Mouse (Mus musculus): ENCODE data around the gene Slc35e2.
"Not testable (repeated sequence)": the region's sequence is repeated elsewhere in the genome, so short reads cannot be mapped to it uniquely, and the experiment has no call there.

Slc35e2 gene

DNA sequence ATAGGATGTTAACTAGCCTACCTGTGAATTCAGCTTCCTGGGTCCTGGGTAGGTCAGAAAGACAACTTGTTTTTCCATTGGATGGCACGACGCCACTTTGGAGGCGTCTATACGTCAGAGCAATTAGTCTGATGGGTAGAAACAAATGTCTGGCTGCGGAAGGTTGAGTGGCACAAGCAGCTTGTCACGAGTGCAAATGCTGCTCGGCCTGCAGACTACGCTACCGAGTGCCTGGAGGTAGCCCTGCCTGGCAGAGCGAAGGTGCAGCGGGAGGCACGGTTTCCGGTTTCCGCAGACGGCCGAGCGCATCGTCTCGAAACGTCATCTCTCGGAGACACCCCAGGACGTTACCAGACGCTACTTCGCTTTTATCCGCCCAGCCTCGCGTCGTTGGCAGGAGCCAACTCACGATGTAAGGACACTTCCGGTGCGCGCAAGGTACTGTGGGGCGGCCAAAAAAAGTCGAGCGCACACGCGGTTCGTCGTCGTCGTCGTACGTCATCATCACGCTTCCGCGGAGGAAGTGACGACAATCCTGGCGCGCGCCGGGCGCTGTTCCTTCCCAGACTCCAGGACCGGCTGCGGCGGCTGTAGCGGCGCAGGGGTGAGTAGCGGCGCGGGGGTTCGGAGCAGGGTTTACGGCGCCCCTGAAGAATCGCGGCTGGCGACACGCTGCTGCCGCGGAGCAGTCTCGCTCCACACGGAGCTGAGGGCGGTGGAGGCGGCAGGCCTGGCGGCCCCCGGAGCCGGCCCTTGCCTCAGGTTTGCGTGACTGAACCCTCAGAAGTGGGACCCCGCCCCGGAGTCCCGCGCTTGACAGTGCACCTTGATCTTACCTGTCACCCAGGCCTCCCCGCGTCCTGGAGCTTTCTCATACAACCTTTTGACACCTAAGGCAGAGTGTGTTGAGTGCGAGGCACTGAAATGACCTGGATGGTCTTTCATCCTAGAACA lies 23.4 kb downstream of the Slc35e2 start, which contains the start of gene Cdk11b:
Cdk11b (plus strand) TSS at position 517 of the 954 bp plus-strand sequence.
- DNase-seq (ENCODE audit: low read depth, low spot score), result peak; percentile 100

DNA sequence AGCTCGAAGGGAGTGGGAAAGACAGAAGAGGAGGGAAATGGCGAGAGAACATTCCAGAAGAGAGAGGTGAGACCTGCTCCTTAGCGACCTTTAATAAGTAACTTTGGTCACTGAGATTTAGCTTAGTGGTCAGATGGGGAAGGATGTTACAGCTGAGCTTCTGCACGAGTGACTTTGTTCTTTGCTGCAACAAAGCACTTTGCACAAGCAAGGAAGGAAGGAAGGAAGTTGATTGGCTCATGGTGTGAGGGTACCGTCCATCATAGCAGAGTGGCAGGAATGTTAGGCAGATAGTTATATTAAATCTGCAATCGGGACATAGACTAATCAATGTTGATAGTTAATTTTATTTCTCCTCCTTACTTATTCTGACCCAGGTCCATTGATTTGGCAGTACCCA lies 29.1 kb downstream of the Slc35e2 start:
- DNase-seq (ENCODE audit: low read depth, low spot score), result no peak

DNA sequence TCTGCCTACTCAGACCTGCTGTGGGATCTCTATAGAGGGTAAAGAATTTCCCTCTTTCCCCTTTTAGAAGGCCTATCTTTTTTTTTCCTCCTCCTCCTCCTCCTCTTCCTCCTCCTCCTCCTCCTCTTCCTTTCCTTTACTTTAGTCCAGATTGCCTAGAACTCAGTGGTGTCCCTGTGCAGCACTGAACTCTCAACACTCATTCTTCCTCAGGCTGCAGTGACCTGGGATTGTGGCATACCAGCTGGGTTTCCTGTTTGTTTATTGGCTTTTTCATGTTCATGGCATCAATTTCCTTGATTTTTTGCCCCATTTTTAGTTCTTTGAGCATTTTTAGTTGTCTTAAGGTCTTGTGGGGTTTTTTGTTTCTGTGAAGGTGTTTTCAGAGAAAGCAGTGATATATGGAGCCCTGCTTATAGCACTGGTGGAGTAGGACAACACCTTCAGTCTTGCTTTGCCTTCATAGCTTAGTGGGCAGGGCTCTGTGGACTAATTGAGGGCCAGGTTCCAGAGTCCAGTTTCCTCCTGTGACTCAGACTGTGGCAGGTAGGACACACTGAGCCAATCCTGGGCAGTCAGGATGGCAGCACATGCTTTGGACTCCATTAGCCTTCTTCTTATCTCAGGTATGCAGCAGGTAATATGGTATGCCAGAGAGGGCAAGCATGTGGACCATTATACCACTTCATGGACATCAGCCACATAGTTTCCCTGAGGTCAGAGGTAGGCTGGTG lies 34.7 kb downstream of the Slc35e2 start:
- DNase-seq (ENCODE audit: low read depth, low spot score), result no peak

DNA sequence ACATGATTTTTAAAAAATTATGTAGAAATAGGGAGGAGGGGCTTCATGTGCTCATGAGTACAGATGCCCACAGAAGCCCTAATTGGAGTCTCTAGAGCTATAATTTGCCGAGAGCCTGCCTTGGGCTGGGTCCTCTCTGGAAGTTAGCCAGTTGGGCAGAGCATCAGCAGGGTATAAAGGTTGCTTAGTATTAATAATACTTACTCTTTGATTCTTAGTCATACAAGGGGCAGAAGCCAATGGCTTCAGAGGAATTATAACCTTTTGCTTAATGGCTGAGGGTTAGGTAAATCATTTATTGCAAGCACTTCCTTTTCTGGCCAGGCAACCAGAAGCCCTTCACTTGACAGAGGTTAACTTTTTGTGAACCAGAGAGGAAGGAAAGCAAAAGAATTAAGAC lies 42.3 kb downstream of the Slc35e2 start:
- no peak for DNase-seq (ENCODE audit: low read depth, low spot score)

DNA sequence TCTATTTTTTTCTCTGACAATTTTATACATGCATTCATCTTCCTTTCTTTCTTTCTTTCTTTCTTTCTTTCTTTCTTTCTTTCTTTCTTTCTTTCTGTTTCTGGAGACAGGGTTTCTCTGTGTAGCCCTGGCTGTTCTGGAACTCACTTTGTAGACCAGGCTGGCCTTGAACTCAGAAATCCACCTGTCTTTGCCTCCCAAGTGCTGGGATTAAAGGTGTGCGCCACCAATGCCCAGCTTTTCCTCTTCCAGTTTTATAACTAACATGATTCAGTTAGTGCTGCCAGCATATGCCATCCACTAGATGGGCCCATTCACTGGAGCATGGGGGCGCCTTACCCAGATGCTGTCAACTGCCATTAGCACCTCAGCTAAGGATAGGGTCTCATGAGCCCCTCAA lies 44.1 kb downstream of the Slc35e2 start, which contains the start of gene Gm10563:
Gm10563 (minus strand) TSS at position 101 of the 400 bp plus-strand sequence.
- not testable (repeated sequence) for DNase-seq (ENCODE audit: low read depth, low spot score)

DNA sequence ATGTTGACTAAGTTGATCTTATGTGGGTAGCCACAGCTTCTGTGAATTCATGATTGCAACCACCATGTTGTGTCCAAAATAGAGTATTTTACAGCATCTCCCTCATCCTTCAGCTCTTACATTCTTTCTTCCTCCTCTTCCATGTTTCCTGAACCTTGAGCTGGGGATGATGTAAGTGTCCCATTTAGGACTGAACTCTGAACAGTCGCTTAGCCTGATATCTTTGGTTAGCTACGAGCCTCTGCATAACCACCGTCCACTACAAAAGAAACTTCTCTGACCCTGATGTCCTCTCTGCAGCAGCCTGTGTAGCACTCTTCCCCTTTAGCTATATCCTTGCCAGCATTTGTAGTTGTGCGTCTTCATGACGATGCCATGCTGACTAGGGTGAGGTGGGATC lies 44.5 kb downstream of the Slc35e2 start:
- no peak for DNase-seq (ENCODE audit: low read depth, low spot score)

DNA sequence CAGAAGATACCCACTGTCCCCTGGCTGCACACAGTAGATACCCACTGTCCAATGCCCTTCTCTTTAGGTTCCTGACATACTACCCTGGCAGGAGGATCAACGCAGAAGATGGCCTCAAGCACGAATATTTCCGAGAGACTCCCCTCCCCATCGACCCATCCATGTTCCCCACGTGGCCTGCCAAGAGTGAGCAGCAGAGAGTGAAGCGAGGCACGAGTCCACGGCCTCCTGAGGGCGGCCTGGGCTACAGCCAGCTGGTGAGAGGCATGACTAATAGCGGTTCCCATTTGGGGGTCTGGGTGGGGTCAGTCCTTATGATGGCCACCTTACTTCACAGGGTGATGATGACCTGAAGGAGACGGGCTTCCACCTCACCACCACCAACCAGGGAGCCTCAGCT lies 48.1 kb downstream of the Slc35e2 start:
- DNase-seq (ENCODE audit: low read depth, low spot score), result no peak

DNA sequence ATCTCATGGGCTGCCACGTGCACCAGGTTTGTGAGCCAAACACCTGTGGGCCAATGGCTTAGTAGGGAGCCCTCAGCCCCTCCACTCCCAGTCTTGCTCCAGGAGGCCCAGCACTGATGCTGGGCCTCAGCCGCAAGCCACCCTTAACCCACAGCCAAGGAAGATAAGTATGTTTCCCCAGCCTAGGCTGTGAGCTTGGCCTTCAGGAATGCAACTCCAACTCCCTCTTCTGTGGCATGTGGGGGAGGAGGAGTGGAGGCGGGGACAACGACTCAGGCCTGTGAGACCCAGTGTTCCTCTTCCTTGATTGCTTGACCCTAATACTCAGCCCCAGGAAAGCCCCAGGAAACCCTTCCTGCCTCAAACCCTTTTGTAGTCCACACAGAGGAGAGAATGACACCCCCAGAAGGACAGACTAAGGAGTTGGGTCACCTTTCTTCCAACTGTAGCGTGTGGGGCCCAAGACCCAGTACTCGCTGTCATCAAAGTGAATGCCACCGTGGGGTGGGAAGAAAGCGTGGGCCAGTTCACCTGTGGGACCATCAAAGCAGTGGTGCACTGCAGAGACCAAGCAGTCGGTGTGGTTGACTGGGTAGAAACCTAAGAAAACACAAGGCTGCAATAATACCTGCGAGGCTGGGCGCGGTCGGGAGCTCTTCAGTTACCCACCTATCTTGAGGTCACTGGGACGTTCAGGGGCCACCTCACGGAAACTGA lies 50.5 kb downstream of the Slc35e2 start:
- DNase-seq (ENCODE audit: low read depth, low spot score), result no peak

DNA sequence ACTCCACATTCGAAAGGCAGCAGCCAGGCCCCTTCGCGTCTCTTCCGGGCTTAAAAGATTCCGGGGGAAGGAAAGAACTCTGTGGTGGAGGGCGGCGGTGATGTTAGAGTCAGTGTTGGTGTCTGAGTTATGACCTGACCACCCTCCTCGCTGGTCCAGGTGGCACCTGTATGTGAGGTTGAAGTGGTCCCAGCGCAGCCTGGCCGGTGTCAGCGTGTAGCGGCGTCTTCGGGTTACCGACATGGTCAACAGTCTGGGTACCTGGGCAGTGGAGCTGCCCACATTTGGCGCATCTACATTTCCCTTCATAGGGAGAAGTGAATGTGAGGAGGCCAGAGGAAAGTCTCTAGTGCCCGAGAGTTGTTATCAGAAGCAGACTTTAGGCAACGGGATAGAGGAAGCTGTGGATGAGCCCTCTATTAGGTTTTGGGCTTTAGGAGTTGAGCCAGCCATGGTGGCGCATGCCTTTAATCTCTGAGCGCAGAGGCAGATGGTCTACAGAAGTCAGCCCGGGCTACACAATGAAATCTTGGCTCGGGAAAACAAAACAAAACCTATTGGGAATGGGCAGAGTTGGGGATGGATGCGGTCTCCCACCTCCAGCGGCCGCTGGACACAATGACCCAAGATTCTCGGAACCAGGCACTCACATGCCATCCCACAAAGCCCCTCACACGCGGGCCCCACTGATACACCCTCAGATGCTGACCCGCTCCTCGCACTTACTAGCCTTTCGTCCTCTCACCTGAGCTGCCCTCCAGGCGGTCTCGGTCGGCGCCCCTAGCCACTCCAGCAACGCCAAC lies 51.3 kb downstream of the Slc35e2 start:
- DNase-seq (ENCODE audit: low read depth, low spot score), result no peak

DNA sequence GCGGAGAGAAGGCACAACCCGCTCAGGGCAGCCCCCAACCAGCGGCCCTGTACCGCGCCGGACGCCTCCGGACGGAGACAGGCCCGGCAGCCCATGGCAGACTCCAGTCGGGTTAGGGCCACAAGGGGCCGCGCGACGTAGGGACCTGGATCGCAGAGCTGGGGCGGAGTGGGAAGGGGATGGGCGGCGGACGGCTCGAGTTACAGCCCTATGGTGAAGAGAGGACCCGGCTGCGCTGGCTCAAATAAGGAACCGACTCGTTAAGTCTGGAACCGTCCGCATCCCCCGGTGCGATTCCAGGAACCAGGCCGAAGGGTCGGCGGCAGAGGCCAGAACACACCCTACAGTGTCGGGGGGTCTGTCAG lies 51.9 kb downstream of the Slc35e2 start, which contains the start of gene Mmp23:
Mmp23 (minus strand) TSS at position 299 of the 365 bp plus-strand sequence.
- no peak for DNase-seq (ENCODE audit: low read depth, low spot score)

DNA sequence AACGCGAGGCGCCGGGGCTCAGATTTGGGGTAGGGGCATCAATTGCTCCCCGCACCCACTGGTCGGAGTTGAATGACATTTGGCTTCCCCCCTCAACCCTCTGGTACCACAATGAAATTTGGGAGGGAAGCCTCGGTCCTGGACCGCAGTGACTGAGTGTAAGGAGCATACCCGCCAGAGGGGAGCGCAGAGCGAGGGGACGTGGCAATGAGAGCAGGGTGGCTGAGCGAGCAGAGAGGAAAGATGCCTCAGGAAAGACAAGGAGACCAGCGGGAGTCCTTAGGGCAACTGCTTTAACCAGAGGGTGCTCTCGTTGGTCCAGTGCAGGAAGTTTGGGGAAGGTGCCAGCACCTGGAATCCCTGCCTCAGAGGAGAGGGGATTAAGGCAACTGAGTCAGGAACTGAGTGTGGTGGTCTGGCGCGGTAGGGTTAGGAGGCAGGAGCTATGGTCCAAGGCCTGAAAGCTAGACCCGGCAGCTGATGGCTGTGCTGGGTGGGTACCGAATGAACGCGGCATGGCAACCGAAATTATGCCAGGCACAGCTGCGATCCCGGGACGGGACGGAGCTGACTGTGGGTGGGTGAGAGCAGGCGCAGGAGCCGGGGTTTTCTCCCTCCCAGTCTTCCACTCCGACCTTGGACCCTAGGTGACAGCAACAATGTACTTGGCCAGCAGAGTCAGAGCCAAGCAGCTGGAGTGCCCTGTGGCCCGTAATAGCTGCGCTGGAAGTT lies 52.4 kb downstream of the Slc35e2 start:
- no peak for DNase-seq (ENCODE audit: low read depth, low spot score)

DNA sequence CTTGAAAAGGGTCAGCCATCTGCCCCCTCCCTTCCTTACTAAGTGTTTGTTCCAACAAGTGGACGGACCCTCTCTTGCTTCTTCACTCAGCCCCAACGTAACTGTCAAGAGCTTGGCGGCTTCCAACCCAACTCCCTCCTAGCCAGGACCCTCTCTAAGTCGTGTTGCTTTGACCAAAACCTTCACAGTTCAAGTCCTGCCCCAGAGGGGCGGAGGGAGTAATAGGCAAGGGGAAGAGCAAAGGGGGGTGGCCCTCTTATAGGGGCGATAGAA lies 52.9 kb downstream of the Slc35e2 start:
- DNase-seq (ENCODE audit: low read depth, low spot score), result no peak

DNA sequence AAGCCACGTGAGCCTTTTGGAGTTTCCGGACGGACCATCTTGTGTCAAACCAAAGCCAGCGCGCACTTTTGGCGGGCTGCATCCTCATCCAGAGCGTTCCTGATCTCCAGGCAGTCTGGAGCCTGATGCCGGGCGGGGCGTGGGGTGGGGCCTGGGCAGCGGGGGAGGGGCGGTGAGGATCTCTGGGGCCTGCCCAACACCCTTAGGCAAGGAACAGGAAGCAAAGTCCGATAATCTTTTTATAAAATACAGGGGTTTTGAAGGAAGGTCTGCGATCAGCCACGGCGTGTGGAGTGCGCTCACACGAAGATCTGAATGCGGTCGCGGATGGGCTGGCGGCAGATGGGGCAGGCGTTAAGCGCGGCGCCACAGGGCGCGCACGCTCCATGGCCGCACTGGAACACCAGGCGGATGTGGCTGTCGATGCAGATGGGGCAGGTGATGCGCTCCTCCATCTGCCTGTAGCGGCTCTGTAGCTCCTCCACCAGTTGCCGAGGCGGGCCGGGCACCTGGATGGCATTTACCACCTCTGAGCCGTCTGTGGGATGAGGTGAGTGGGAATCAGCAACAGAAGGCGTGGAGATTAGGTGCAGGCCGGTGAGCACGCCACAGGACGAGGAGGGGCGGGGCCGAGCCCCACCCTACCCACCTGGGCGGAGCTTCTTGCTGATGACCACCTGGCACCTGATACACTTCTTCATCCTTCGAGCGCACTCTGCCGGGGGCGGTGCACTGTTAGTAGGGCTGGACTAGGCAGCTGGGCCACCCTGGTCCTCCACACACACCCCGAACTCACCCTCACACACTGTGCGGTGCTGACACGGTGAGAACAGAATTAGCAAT lies 53.5 kb downstream of the Slc35e2 start:
- DNase-seq (ENCODE audit: low read depth, low spot score), result peak; percentile 84

DNA sequence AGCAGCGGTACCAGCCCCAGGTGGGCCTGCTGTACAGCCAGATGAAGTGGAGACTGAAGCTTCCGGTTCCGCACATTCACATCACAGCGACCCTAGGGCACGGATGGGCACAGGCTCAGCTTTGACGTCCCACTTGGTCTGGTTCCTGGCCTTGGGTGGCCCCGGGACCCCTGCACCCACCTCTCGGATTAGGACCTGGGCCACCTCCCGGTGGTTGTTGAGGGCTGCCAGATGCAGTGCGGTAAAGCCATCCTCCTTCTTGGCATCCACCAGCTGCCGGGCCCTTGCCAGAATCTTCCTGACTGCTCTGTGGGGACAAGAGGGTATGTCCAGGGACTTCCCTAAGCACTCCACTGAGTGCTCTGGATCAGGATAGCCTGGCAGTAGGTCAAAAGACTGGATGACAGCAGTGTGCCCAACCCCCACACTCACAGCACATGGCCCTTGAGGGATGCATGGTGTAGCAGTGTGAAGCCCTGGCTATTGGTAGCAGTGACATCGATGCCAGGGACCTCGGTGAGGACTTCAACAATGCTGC lies 55.1 kb downstream of the Slc35e2 start:
- no peak for DNase-seq (ENCODE audit: low read depth, low spot score)

DNA sequence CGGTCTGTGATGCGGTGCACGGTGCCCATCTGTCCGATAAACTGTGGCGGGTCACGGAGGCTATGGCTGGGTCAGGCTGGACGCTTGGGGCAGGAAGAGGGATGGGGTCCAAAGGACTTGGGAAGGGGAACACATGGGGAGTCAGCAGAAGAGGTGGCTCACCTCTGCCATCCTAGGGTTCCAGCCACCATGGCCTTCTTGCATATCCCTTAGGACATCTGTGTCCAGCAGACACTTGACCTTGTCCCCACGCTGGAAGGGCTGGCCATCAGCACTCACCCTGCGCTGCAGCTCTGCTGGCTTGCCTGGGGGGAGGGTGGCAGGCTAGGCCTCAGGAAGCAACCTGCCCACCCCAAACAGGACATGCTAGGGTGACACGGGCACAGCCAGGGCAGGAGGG lies 57.7 kb downstream of the Slc35e2 start:
- no peak for DNase-seq (ENCODE audit: low read depth, low spot score)

DNA sequence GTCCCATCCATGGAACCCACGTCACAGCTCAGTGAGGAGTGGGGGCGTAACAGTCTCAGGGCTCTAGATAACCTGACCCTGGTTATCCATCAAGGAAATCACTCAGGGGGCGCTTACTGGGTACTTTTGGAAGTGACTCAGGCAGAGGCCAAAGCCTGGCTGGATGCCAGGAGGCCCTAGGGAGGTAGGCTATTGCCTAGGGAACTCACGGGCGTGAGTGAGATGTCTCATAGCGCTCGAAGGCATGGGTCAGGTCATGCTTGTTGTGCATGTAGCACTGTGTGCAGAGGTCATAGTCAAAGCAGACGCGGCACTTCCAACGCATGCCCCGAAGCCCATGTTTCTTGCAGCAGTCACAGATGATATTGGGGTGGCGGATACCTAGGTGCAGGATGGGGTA lies 59.4 kb downstream of the Slc35e2 start:
- DNase-seq (ENCODE audit: low read depth, low spot score), result no peak

DNA sequence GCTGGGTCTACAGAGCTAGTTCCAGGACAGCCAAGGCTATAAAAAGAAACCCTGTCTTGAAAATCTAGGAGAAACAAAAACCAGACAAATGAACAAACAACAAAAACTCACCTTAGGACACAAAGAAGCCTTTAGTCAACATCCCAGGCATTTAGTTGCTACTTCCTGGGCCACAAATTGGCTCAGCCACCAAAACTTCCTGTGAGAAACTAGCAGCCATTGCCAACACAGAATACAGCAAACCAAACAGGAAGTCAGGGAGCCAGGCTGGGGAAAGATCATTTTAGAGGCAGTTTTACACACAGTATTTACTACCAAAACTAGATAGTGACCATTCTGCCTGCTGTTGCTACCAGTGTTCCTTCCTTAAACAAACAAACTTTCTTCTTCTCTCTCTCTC lies 65.7 kb downstream of the Slc35e2 start:
- peak; percentile 51 for DNase-seq (ENCODE audit: low read depth, low spot score)

DNA sequence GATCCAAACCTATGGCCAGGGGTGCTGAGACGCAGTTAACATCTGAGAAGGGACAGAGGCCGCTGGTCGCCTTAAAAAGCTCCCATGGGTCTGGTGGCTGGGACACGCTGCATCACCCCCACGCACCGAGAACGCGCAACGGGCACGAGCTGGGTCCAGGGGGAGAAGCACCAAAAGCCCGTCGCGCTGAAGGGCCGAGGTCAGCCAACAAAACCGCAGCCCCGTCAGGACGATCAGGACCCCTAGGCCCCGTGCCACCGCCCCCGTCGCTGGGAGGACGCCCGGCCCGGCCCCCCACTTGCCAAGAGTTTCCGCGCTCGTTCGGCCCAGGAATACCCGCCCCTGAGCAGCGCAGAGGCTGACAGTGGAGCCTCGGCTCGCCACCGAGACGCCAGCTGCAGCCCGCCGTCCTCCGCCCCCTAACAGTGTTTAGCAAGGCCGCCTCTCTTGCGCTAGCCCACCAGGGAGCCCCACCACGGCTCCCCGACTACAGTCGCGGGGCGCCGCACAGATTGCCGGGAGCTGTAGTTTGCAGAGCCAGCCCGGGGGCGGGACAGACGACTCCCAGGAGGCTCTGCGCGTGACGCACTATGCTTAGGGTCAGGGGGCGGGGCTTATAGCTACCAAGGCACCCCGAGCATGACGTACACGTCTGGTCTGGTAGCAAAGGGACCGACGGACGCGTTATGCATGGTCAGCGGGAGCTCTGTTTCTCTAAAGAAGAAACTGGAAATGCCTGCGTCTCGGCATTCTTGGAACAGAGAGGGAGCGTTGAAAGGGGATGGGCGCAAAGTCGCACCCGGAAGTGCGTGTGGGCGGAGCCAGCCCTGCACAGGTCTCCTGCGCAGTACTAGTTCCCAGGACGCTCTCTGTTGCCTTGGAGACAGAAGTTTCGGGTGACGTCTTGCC lies 67.7 kb downstream of the Slc35e2 start, which contains the start of gene Mib2:
Mib2 (minus strand) TSS at position 510 of the 909 bp plus-strand sequence.
- DNase-seq (ENCODE audit: low read depth, low spot score), result peak; percentile 97
